Mouse (Mus musculus) forebrain, postnatal 0 days (tissue): ENCODE results near the gene Slc9c1. TPM values are rescaled to one million over a fixed set of nuclear protein-coding genes. Genes with fewer than 3 reads are reported as not detected.
A peak's percentile ranks its signal among the peaks of the same experiment; 100 is the strongest.

Source experiments
- ATAC-seq: fragments of 200-750 bp; cut with Nextera tagmentation; 2 replicates; pipeline ENCODE4 v1.8.0; 2017; ENCODE audit warnings: mild to moderate bottlenecking, moderate library complexity
- DNase-seq: peaks from one replicate; pipeline ENCODE4 v3.0.0-alpha.2; 2015
- H3K27ac ChIP-seq: fragments of 300-500 bp; sonication (generic); 2 replicates; pipeline ENCODE4 v1.5.1; 2014; ENCODE audit warnings: low read depth, mild to moderate bottlenecking, antibody characterized with exemption, low read length, moderate library complexity, mixed read lengths
- H3K27me3 ChIP-seq: fragments of 300-500 bp; sonication (generic); 2 replicates; pipeline ENCODE4 v1.6.1; 2014; ENCODE audit warnings: mild to moderate bottlenecking, low read length, mixed read lengths; ENCODE audit not compliant: insufficient read depth
- H3K36me3 ChIP-seq: fragments of 300-500 bp; sonication (generic); 2 replicates; pipeline ENCODE4 v1.6.1; 2014; ENCODE audit warnings: mild to moderate bottlenecking, moderate library complexity; ENCODE audit not compliant: insufficient read depth
- H3K4me1 ChIP-seq: fragments of 300-500 bp; sonication (generic); 2 replicates; pipeline ENCODE4 v1.6.1; 2014; ENCODE audit warnings: antibody characterized with exemption; ENCODE audit not compliant: insufficient read depth
- H3K4me2 ChIP-seq: fragments of 300-500 bp; sonication (generic); 2 replicates; pipeline ENCODE4 v1.6.1; 2014; ENCODE audit warnings: low read depth, mild to moderate bottlenecking, moderate library complexity
- H3K4me3 ChIP-seq: fragments of 300-500 bp; sonication (generic); 2 replicates; pipeline ENCODE4 v1.5.1; 2014; ENCODE audit warnings: low read depth, low read length, mixed read lengths
- H3K9ac ChIP-seq: fragments of 300-500 bp; sonication (generic); 2 replicates; pipeline ENCODE4 v1.6.1; 2014; ENCODE audit warnings: mild to moderate bottlenecking
- H3K9me3 ChIP-seq: fragments of 300-500 bp; sonication (generic); 2 replicates; pipeline ENCODE4 v1.6.1; 2016; ENCODE audit warnings: low read length
- CTCF ChIP-seq: sonication (generic); IDR thresholded peaks from 2 replicates; pipeline ENCODE4 v1.5.1; 2016; ENCODE audit warnings: antibody characterized with exemption, control low read depth, low read depth
- WGBS: fragments of 180-500 bp; shearing (Covaris S2); extraction: QIAGEN DNeasy Blood & Tissue Kit; methylation state at CpG from one replicate; pipeline ENCODE4 v1.1.7; 2014; 5-methylcytosine and 5-hydroxymethylcytosine counted together
- polyA plus RNA-seq: library from polyadenylated mRNA; unstranded; fragments of >200 nt; fragmentation: Nextera tagmentation; extraction: Ambion mirVana; gene quantifications from 2 replicates; pipeline ENCODE4 v1.2.1, GENCODE M21; 2015
- total RNA-seq: library from RNA; depleted of rRNA; stranded (reverse); fragments of >200 nt; gene quantifications from 2 replicates; pipeline ENCODE4 v1.2.3, GENCODE M21; 2014

Gene Slc9c1
- total and polyA plus RNA-seq, 2 experiments from 2014 or later = not detected

- Histone ChIP-seq H3K36me3 (no peaks in the 10 kb centered on the region), H3K27me3 (no peaks in the 10 kb centered on the region), H3K4me1 (no peaks in the 10 kb centered on the region), H3K4me2 (no peak overlapping the region), H3K9ac (no peak overlapping the region), H3K9me3 (no peaks in the 10 kb centered on the region), H3K27ac (no peak overlapping the region), H3K4me3 (no peak overlapping the region)
- ATAC-seq (peak; percentile 73), DNase-seq (peak; percentile 48)
- 57% methylated on average over 4 of the region's 4 CpGs for WGBS
- TF ChIP-seq CTCF = peak; percentile 94
Observed at GRCm38 (mm10) chr16:45608481-45608954, 73.4 kb downstream of the Slc9c1 start.

- no peak overlapping the region for H3K4me2 ChIP-seq
- TF ChIP-seq CTCF = peak; percentile 62
- no peak overlapping the region for H3K4me3 ChIP-seq
- ATAC-seq = no peak; the same call in 1 of the 2 replicates
- no peaks in the 10 kb centered on the region for H3K4me1 ChIP-seq
- no peaks in the 10 kb centered on the region for H3K9me3 ChIP-seq
- H3K9ac ChIP-seq = no peak overlapping the region
- H3K36me3 ChIP-seq = no peaks in the 10 kb centered on the region
- no peak overlapping the region for H3K27ac ChIP-seq
- no peaks in the 10 kb centered on the region for H3K27me3 ChIP-seq
- WGBS = 81% methylated on average over 3 of the region's 3 CpGs
- DNase-seq = peak; percentile 27
Observed at GRCm38 (mm10) chr16:45609300-45609699, 74.2 kb downstream of the Slc9c1 start.

DNA sequence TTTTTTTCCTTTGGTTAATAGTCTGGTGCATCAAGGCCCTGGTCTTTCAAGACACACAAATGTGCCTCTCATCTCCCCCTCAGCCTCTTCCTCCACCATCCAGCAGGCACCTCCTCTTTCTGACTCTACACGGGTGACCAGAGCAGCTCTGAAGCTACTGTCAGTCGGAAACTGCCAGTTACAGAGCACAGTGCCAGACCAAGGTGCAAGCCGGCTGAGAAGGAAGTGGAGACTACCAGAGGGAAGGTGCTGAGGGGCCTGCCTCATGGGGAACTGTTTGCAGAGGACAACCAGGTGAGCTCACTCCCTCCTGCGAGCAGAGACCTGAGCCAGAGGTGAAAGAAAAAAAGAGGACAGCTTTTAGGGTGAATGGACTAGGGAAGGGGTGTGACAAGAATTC, 75.2 kb downstream of the Slc9c1 start, which contains the start of gene Gcsam:
Gene Gcsam, plus strand, starts transcription at position 114 of the 400 bp plus-strand sequence.
- Histone ChIP-seq H3K27me3 (no peaks in the 10 kb centered on the region), H3K4me2 (no peak within 1 kb of the TSS), H3K27ac (no peak within 1 kb of the TSS), H3K4me1 (no peaks in the 10 kb centered on the region), H3K9me3 (no peaks in the 10 kb centered on the region), H3K4me3 (no peak within 1 kb of the TSS), H3K36me3 (no peaks in the 10 kb centered on the region), H3K9ac (no peak within 1 kb of the TSS)
- WGBS = 82% methylated on average over 4 of the region's 4 CpGs
- no peak for DNase-seq
- no peak for TF ChIP-seq CTCF
- ATAC-seq = no peak

GRCm38 (mm10) chr16:45613247-45613646, 78.1 kb downstream of the Slc9c1 start:
- Histone ChIP-seq H3K4me1 (no peaks in the 10 kb centered on the region), H3K9me3 (no peaks in the 10 kb centered on the region), H3K36me3 (no peaks in the 10 kb centered on the region), H3K4me2 (no peak overlapping the region), H3K9ac (no peak overlapping the region), H3K4me3 (no peak overlapping the region), H3K27ac (no peak overlapping the region), H3K27me3 (no peaks in the 10 kb centered on the region)
- ATAC-seq (peak; percentile 63; the same call in 1 of the 2 replicates), DNase-seq (peak; percentile 16)
- no peak for TF ChIP-seq CTCF
- 34% methylated on average over 2 of the region's 2 CpGs for WGBS

- DNase-seq (no peak), ATAC-seq (no peak)
- no peaks in the 10 kb centered on the region for H3K27me3 ChIP-seq
- H3K4me3 ChIP-seq = no peak overlapping the region
- no peak overlapping the region for H3K27ac ChIP-seq
- no peaks in the 10 kb centered on the region for H3K9me3 ChIP-seq
- no peak for TF ChIP-seq CTCF
- no peaks in the 10 kb centered on the region for H3K36me3 ChIP-seq
- no peaks in the 10 kb centered on the region for H3K4me1 ChIP-seq
- H3K9ac ChIP-seq = no peak overlapping the region
- WGBS = 98% methylated on average over 1 of the region's 1 CpGs
- H3K4me2 ChIP-seq = no peak overlapping the region
Observed at GRCm38 (mm10) chr16:45615944-45616343, 80.8 kb downstream of the Slc9c1 start.

DNA sequence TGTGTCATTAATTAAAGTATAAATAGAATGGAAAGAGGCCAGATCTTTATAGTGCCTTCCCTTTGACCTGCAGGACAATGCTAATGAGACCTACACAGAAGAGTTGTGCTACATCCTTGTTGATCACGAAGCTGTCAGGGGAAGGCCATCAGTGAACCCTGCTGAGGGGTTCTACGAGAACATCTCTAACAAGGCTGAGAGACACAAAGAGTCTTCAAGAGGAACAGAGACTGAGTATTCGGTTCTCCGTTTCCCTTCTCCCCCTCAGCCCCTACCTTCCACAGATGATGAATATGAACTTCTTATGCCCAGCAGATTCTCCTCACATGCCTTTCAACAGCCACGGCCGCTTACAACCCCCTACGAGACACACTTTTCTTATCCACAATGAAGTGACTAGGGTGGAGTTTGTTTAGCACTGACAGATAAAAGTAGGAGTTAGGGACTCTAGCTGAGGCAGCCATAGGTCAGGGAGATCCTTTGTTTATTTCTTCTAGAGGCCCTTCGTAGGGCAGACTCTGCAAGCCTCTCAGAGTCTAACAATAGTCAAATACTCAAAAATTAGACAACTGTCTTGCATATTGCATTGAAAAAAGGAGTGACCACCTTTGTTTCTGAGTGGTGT, 84.8 kb downstream of the Slc9c1 start:
- WGBS = 82% methylated on average over 8 of the region's 8 CpGs
- ATAC-seq = no peak
- no peaks in the 10 kb centered on the region for H3K9me3 ChIP-seq
- H3K4me3 ChIP-seq = no peak overlapping the region
- TF ChIP-seq CTCF = no peak
- H3K4me1 ChIP-seq = no peaks in the 10 kb centered on the region
- no peak for DNase-seq
- no peak overlapping the region for H3K27ac ChIP-seq
- H3K9ac ChIP-seq = no peak overlapping the region
- no peak overlapping the region for H3K4me2 ChIP-seq
- no peaks in the 10 kb centered on the region for H3K27me3 ChIP-seq
- H3K36me3 ChIP-seq = no peaks in the 10 kb centered on the region

DNA sequence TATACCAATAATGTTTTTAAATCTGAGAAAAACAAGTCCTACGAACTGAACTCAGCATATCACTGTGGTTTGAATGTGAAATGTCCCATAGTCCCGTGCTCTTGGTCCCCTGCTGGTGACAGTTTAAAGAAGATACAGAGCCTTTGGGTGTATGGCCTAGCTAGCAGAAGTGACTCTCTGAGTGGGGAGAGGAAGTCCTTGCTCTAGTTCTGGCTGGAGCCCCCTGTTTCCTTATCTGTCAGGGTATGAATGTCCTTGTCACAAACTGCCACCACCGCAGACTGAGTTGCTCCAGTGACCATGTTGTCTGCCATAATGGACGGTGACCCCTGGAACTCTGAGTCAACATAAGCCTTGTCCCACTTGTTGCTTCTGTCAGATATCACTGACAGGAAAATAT, 88.1 kb downstream of the Slc9c1 start:
- H3K36me3 ChIP-seq = no peaks in the 10 kb centered on the region
- H3K27ac ChIP-seq = no peak overlapping the region
- ATAC-seq (no peak), DNase-seq (no peak)
- WGBS = 92% methylated on average over 4 of the region's 4 CpGs
- no peak overlapping the region for H3K4me2 ChIP-seq
- no peak for TF ChIP-seq CTCF
- H3K4me1 ChIP-seq = no peaks in the 10 kb centered on the region
- H3K27me3 ChIP-seq = no peaks in the 10 kb centered on the region
- H3K4me3 ChIP-seq = no peak overlapping the region
- H3K9me3 ChIP-seq = no peaks in the 10 kb centered on the region
- no peak overlapping the region for H3K9ac ChIP-seq
